Mouse (Mus musculus) liver (tissue): Measurements from ENCODE around the gene Fgf11.

Experiments used
- DNase-seq: peaks from one replicate; pipeline ENCODE4 v3.0.0-alpha.2; 2020; ENCODE audit warnings: mixed read lengths

The Fgf11 gene

DNA sequence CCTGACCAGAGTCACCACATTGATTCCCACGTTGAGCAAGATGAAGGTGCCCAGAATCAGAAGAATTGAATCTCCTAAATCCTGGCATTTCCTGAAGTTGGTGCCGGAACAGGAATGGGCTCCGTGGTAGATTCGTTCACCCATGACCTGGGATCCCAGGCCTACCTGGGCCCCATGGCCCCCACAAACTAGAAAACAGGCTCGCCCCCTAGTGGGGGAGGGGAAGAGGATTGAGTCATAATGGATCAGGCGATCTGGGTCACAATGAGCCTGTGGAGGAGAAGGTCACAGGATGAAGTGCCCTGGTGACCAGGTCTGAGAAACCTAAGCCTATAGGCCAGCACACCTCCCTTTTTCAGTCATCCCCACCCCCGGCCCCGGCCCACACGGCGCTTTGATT lies 13.5 kb upstream of the Fgf11 start, which contains the start of gene Gm39566:
Gene Gm39566, minus strand, starts transcription at position 144 of the 400 bp plus-strand sequence.
- no peak for DNase-seq

- DNase-seq, result no peak
These were observed 8.6 kb upstream of the Fgf11 start for GRCm38 (mm10) chr11:69810280-69810679.

- DNase-seq, result no peak
These were observed 6.0 kb upstream of the Fgf11 start for GRCm38 (mm10) chr11:69807641-69808040.

GRCm38 (mm10) chr11:69806378-69806777 lies 4.7 kb upstream of the Fgf11 start:
- DNase-seq, result no peak

- no peak for DNase-seq
These were observed 3.6 kb upstream of the Fgf11 start, which contains the start of gene Tmem102 for GRCm38 (mm10) chr11:69804972-69805909. Gene Tmem102, minus strand, starts transcription at chr11:69805624.

- no peak for DNase-seq
These were observed 2.9 kb upstream of the Fgf11 start for GRCm38 (mm10) chr11:69804652-69804940.

DNA sequence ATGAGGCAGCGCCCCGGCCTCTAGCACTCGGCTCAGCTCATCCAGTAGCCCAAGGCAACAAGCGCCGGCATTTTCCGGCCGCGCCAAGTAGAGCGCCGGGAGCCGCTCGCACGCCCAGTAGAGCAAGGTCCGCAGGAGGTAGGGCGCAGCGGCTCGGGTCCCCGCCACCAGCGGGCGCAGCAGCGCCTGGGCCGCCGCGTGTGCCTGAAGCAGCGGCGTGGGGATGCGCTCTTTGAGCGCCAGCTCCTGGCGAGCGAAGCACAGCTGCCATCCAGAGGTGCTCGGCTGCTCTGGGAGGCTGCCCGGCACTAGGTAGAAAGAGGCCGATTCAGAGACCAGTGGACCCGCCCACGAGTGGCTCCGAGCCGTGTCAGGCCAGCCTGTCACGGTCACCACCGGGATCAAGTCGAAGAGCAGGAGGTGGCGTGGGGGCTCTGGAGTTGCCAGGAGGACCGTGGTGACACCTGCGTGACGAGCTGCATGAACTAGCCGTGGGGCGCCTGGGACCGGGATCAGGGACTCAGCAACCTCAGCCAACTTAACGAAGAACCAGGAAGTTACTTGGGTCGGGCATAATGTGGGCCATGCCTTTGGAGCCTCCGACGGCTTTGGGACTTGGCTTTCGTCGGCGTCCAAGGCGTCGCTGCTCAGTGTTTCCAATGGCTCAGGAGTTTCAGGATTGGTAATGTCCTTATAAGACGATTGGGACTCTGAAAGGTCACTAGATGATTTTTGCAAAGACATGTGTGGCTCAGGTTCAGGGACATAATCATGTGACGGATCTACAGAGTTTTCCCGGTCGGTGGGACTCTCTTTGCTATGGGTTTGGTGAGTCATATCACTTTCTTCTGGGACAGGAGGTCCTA lies 2.4 kb upstream of the Fgf11 start:
- DNase-seq, result peak; percentile 76

DNA sequence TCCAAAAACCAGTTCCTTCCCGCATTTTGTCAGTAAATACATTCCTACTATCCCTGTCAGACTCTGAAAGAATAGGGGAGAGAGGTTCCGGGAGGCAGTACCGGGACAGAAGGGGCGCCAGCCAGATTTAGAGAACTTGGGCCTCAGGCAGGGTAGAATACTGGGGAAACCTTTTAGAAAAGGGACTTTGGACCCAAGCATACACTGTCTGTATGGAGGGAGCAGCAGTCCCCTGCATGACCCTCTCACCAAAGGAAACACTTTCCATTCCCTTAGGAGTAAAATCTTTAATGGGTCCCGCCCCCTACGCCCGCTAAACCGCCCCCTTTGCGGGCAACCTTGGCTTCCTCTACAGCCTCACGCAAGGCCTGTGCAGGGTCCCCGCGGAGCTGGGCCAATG lies 1.7 kb upstream of the Fgf11 start:
- DNase-seq, result no peak

DNA sequence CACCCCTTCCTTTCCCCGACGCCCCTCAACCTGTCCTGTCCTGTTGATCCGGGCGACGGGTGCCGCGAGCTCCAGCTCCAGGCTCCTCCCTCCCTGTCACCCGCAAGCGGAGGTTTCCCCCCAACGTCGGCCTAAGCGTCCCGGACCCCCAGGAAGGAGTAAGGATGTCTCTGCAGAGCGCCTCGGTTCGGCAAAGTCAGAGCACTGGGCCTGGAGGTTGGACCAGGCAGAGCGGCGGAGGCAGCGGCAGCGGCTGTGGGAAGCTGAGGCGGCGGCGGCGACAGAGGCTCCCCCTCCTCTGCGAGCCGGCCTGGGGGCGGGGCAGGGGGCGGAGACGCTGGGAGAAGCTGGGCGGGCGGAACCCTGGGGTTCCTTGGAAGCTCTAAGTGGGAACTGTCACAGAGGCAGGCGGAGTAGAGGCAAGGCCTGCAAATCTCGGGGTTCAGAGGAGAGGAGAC lies 1.0 kb upstream of the Fgf11 start:
- peak; percentile 83 for DNase-seq

- peak; percentile 60 for DNase-seq
These were observed 1.1 kb downstream of the Fgf11 start for GRCm38 (mm10) chr11:69800392-69801197.

- DNase-seq, result peak; percentile 29
These were observed 1.6 kb downstream of the Fgf11 start for GRCm38 (mm10) chr11:69800138-69800391.

DNA sequence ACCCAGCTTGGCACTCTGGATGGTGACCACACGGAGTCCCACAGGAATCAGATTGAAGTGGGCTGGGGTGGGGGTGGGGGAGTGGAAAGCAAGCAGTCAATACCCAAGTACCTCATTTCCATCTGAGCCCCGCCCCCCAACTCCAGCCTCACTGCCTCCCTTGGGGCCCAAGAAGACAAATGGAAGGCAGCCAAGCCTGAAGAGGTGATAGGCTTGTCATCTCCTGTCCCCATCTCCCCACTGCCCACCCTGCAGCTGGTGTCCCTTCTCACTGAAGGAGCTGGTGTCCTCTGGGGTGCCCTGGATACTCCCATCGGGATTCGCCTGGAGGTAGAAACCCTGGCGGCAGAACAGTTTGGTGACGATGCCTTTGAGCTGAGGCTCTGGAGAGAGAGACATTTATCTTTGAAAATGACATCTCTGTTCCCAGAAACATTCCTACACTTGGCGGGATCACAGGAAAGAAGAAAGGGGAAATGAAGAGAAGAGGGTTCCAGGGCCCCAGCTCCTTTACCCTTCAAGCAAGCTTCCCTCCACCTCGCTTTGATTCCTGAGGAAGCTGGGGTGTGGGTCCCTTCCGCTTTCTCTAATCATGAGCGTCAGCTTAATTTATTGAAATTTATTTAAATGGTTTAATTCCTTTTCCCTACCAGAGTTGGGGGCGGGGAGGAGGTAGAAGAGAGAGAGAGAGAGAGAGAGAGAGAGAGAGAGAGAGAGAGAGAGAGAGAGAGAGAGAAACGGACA lies 2.1 kb downstream of the Fgf11 start:
- no peak for DNase-seq

- DNase-seq, result no peak
These were observed 3.7 kb downstream of the Fgf11 start for GRCm38 (mm10) chr11:69797924-69798323.

DNA sequence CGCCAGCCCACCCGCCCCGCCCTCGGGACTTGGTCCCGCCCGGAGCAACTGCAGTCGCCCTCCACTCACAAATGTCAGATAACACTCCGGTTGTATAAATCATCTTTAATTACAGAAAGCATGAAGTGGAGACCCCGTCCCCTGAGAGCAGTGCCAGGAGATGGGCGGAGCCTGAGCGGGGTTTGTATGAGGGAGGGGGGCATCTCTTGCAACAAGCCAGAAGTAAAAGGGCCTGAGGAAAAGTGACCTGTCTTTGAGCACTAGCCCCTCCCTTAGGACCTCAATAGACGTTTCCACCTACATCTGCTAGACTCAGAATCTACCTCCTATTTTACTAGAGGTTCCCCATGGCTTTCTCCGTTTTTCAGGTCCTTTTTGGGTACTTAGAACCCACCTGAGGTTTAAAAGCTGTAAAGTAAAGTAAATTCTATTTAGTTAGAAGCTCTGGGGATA lies 5.6 kb downstream of the Fgf11 start:
- no peak for DNase-seq

- DNase-seq, result peak; percentile 98
These were observed 6.3 kb downstream of the Fgf11 start, which contains the start of gene Chrnb1 for GRCm38 (mm10) chr11:69795168-69795982. Gene Chrnb1, minus strand, starts transcription at chr11:69795943.

DNA sequence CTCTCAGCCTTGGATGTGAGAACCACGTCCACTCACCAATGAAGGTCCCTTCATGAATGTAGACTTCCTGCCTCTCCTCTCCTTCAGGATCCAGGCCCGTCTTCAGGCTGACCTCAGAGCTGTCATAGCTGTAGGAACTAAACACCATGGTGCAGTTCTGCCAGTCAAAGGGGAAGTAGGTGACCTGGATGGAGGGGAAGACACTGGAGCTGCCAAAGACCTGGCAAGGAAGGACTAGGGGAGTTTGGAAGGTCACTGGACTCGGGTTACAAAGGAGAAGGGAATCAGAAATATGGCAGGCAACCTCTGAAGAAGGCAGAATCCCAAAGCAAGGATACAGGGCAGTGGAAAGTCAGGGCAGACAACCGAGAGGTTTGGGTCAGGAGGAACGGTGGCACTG lies 8.2 kb downstream of the Fgf11 start:
- no peak for DNase-seq

DNA sequence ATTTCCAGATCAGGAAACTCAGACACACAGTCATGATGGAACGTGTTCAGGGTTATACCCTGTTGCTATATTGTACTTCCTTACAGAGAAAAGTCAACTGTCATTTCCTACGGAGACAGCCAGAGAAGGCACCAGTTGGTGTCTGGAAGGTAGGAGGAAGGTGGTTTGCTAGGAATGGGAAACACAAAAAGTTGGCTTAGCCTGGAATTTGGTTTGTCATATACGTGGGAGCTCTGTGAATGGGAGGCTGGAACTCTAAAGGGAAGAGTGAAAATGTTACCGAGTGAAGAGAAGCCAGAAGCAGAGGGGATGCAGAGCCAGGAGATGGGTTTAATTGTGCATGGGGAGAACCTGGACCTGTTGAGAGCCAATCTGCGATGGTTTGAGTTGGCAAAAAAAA lies 10.2 kb downstream of the Fgf11 start:
- DNase-seq, result no peak

DNA sequence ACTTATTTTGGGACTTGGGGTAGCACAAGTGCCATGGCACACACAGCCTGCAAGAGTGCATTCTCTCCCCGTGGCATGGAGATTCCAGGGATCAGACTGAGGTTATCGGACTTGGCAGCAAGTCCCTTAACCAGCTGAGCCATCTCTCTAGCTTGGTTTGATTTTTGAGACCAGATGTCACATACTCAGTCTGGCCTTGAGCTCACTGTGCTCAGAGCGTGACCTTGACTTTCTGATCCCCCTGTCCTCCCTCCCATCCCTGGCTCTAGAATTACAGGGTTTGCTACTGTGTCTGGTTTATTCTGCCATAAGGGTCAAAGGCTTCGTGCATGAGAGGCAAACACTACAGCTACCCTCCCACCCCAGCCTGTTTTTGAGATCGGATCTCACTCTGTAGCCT lies 12.2 kb downstream of the Fgf11 start:
- no peak for DNase-seq

- DNase-seq, result no peak
These were observed 14.4 kb downstream of the Fgf11 start for GRCm38 (mm10) chr11:69787306-69787705.

- peak; percentile 70 for DNase-seq
These were observed 16.8 kb downstream of the Fgf11 start for GRCm38 (mm10) chr11:69784793-69785272.

- no peak for DNase-seq
These were observed 19.8 kb downstream of the Fgf11 start for GRCm38 (mm10) chr11:69781828-69782227.
